Mouse (Mus musculus) urinary bladder, adult 2 months (tissue): ENCODE data around the gene Nrros. TPM values are rescaled to one million over a fixed set of nuclear protein-coding genes. Genes with fewer than 3 reads are reported as not detected.

Source experiments
- DNase-seq: peaks from one replicate; pipeline ENCODE4 v3.0.0; 2022; ENCODE audit warnings: low spot score
- polyA plus RNA-seq: library from polyadenylated mRNA; depleted of rRNA; stranded (reverse); fragments of >200 nt; gene quantifications from 2 replicates; pipeline ENCODE4 v1.2.3, GENCODE M21; 2012; rRNA removed

The Nrros gene
- polyA plus RNA-seq = 19.4 TPM in 2 replicates

- DNase-seq = no peak
Measured at GRCm38 (mm10) chr16:32165281-32165821, at the start of gene Nrros. Gene Nrros (minus strand): TSS chr16:32165594.

- no peak for DNase-seq
Measured at GRCm38 (mm10) chr16:32214804-32215576, 49.6 kb upstream of the Nrros start.

- DNase-seq = no peak
Measured at GRCm38 (mm10) chr16:32214156-32214555, 48.8 kb upstream of the Nrros start.

- no peak for DNase-seq
Measured at GRCm38 (mm10) chr16:32204902-32205301, 39.5 kb upstream of the Nrros start.

GRCm38 (mm10) chr16:32202681-32203080 lies 37.3 kb upstream of the Nrros start:
- peak; percentile 41 for DNase-seq

GRCm38 (mm10) chr16:32201004-32201325 lies 35.6 kb upstream of the Nrros start:
- DNase-seq = no peak

GRCm38 (mm10) chr16:32200256-32201003 lies 35.0 kb upstream of the Nrros start:
- DNase-seq = no peak

- DNase-seq = no peak
Measured at GRCm38 (mm10) chr16:32190011-32190441, 24.6 kb upstream of the Nrros start.

- no peak for DNase-seq
Measured at GRCm38 (mm10) chr16:32189109-32189508, 23.7 kb upstream of the Nrros start.

GRCm38 (mm10) chr16:32186056-32186455 lies 20.7 kb upstream of the Nrros start:
- DNase-seq = no peak

GRCm38 (mm10) chr16:32179333-32179901 lies 14.0 kb upstream of the Nrros start, which contains the start of gene Bex6:
Gene Bex6 (plus strand): TSS chr16:32179823.
- no peak for DNase-seq

- DNase-seq = no peak
Measured at GRCm38 (mm10) chr16:32176896-32177686, 11.7 kb upstream of the Nrros start.

- DNase-seq = no peak
Measured at GRCm38 (mm10) chr16:32175029-32175428, 9.6 kb upstream of the Nrros start.

GRCm38 (mm10) chr16:32174340-32175005 lies 9.1 kb upstream of the Nrros start:
- no peak for DNase-seq

- no peak for DNase-seq
Measured at GRCm38 (mm10) chr16:32173401-32173800, 8.0 kb upstream of the Nrros start.

GRCm38 (mm10) chr16:32171031-32171731 lies 5.8 kb upstream of the Nrros start:
- DNase-seq = no peak

- no peak for DNase-seq
Measured at GRCm38 (mm10) chr16:32167819-32168545, 2.6 kb upstream of the Nrros start.

- DNase-seq = no peak
Measured at GRCm38 (mm10) chr16:32164396-32165027, 882 bp downstream of the Nrros start.

- DNase-seq = no peak
Measured at GRCm38 (mm10) chr16:32163891-32164290, 1.5 kb downstream of the Nrros start.
